Mouse (Mus musculus): ENCODE measurements around the gene Abhd2.

- no peak for TF ChIP-seq POLR2A (IDR thresholded peaks at IDR 0.05; ENCODE audit: extremely low read depth, insufficient read depth, low read length)
- no peak for TF ChIP-seq CTCF (IDR thresholded peaks at IDR 0.05; ENCODE audit: extremely low read depth, insufficient read depth, low read length)
Observed at GRCm38 (mm10) chr7:79318110-79318801, 45.3 kb downstream of the Abhd2 start.
